In genomic region chr11:98660517-98660916, GRCm38 (mm10) we compare ENCODE assay signal across 8 mouse cellular contexts. TPM values are rescaled to one million over a fixed set of nuclear protein-coding genes. Genes with fewer than 3 reads are reported as not detected.
DNase-seq lines count a peak whose midpoint lies in the region; ATAC-seq and TF ChIP-seq lines count a peak whose summit lies in the region.

No protein-coding gene starts in this region.

- H3K4me1 ChIP-seq in embryonic facial prominence, embryonic 14.5 days (ENCODE audit: control insufficient read depth, insufficient read depth, low read length): no peaks in the 10 kb centered on the region

- peak; percentile 62; the same call in 1 of the 2 replicates for ATAC-seq in embryonic facial prominence, embryonic 14.5 days (ENCODE audit: low read depth)
- peak; percentile 99 for ATAC-seq in monocyte, adult 5-6 weeks (replicated peaks; ENCODE audit: insufficient number of reproducible peaks, low FRiP score, low TSS enrichment, poor library complexity, severe bottlenecking)

- no peak for DNase-seq in gastrocnemius, adult 2 months
- DNase-seq in gastrocnemius, postnatal 36 days: no peak
- DNase-seq in Muller cell, postnatal 12 days (ENCODE audit: inconsistent ontology term): peak; percentile 39
- peak; percentile 74 for DNase-seq in embryonic facial prominence, embryonic 14.5 days (ENCODE audit: low spot score)
- DNase-seq in induced T-regulatory cell, adult 2 months (ENCODE audit: low read depth): peak; percentile 85
- peak; percentile 44 to 77 for DNase-seq in left cerebral cortex, postnatal 25 days (ENCODE audit: low spot score in 2 of 2)
- peak; percentile 16 for DNase-seq in yolk sac, embryonic 10.5 days (ENCODE audit: low spot score)

- intact Hi-C loops in gastrocnemius, adult 2 months (cut with DNase I): no loop called here
- intact Hi-C loops in gastrocnemius, postnatal 36 days (cut with DNase I): loop anchor here (10.0 kb wide), 1 partner anchor 464 kb away; no protein-coding TSS in a partner anchor
- intact Hi-C loops in left cerebral cortex, postnatal 25 days (cut with DNase I): no loop called here

- H3K27me3 ChIP-seq in embryonic facial prominence, embryonic 14.5 days (replicated peaks; ENCODE audit: control insufficient read depth, insufficient read depth, low read length): no peaks in the 10 kb centered on the region

- H3K27ac ChIP-seq in gastrocnemius, adult 2 months: no peak overlapping the region
- no peak overlapping the region for H3K27ac ChIP-seq in embryonic facial prominence, embryonic 14.5 days (replicated peaks; ENCODE audit: low read depth, low read length)

- no peaks in the 10 kb centered on the region for H3K36me3 ChIP-seq in embryonic facial prominence, embryonic 14.5 days (ENCODE audit: control insufficient read depth, insufficient read depth, low read length)

- peak; percentile 80 for TF ChIP-seq CTCF in gastrocnemius, adult 2 months (IDR thresholded peaks at IDR 0.05)

- no peak overlapping the region; the same call in 1 of the 2 replicates for H3K4me2 ChIP-seq in embryonic facial prominence, embryonic 14.5 days (ENCODE audit: low read depth, low read length)

- H3K9me3 ChIP-seq in embryonic facial prominence, embryonic 14.5 days (ENCODE audit: control insufficient read depth, low read length): no peaks in the 10 kb centered on the region

- H3K4me3 ChIP-seq in gastrocnemius, adult 2 months: no peak overlapping the region
- H3K4me3 ChIP-seq in embryonic facial prominence, embryonic 14.5 days (ENCODE audit: low read depth, low read length): no peak overlapping the region

- WGBS in embryonic facial prominence, embryonic 14.5 days: 11% methylated on average over 6 of the region's 6 CpGs

- no peak overlapping the region for H3K9ac ChIP-seq in embryonic facial prominence, embryonic 14.5 days (ENCODE audit: low read depth, low read length)

RNA-seq across cellular contexts. Expression of gene Gsdma, which starts 3.6 kb away (rescaled TPM):
- total RNA-seq in gastrocnemius, adult 2 months (2021): under 1 TPM; 0.33 to 0.69 TPM
- under 1 TPM; 0.31 to 0.76 TPM for total RNA-seq in gastrocnemius, postnatal 36 days (2021)
- polyA plus RNA-seq in embryonic facial prominence, embryonic 14.5 days (2014; fragmentation: Nextera tagmentation; extraction: Ambion mirVana): 0.64 and 2.0 TPM in 2 replicates
- not detected for total RNA-seq in left cerebral cortex, postnatal 25 days (2021)
- not detected in 3 replicates for total RNA-seq in monocyte, adult 5-6 weeks (2017)

RNA-seq across cellular contexts. Expression of gene Gsdma2, which starts 14.0 kb away (rescaled TPM):
- 1 to 10 TPM; 1.1 to 1.7 TPM for total RNA-seq in gastrocnemius, adult 2 months (2021)
- total RNA-seq in gastrocnemius, postnatal 36 days (2021): 1 to 10 TPM in 1 of 2 experiments, not detected in 1; 1.7 TPM
- polyA plus RNA-seq in embryonic facial prominence, embryonic 14.5 days (2014; fragmentation: Nextera tagmentation; extraction: Ambion mirVana): not detected in 2 replicates
- not detected for total RNA-seq in left cerebral cortex, postnatal 25 days (2021)
- total RNA-seq in monocyte, adult 5-6 weeks (2017): not detected in 3 replicates

RNA-seq across cellular contexts. Expression of gene Psmd3, which starts 21.8 kb away (rescaled TPM):
- 100 to 1,000 TPM; 101 to 106 TPM for total RNA-seq in gastrocnemius, adult 2 months (2021)
- total RNA-seq in gastrocnemius, postnatal 36 days (2021): 10 to 100 TPM; 88.1 to 91.9 TPM
- polyA plus RNA-seq in embryonic facial prominence, embryonic 14.5 days (2014; fragmentation: Nextera tagmentation; extraction: Ambion mirVana): 136 and 146 TPM in 2 replicates
- total RNA-seq in left cerebral cortex, postnatal 25 days (2021): 100 to 1,000 TPM; 129 to 132 TPM
- total RNA-seq in monocyte, adult 5-6 weeks (2017): 37.4 to 50.9 TPM (median 37.8 TPM) in 3 replicates

RNA-seq across cellular contexts. Expression of gene Gsdma3, which starts 34.4 kb away (rescaled TPM):
- total RNA-seq in gastrocnemius, adult 2 months (2021): 10 to 100 TPM; 17.7 to 28.8 TPM
- 10 to 100 TPM in 1 of 2 experiments, 1 to 10 TPM in 1; 1.8 to 22.5 TPM for total RNA-seq in gastrocnemius, postnatal 36 days (2021)
- polyA plus RNA-seq in embryonic facial prominence, embryonic 14.5 days (2014; fragmentation: Nextera tagmentation; extraction: Ambion mirVana): not detected in 2 replicates
- not detected for total RNA-seq in left cerebral cortex, postnatal 25 days (2021)
- not detected in 3 replicates for total RNA-seq in monocyte, adult 5-6 weeks (2017)

RNA-seq across cellular contexts. Expression of gene Gm12355, which starts 35.1 kb away (rescaled TPM):
- total RNA-seq in gastrocnemius, adult 2 months (2021): 1 to 10 TPM; 4.6 to 5.6 TPM
- total RNA-seq in gastrocnemius, postnatal 36 days (2021): 1 to 10 TPM; 3.0 to 4.2 TPM
- polyA plus RNA-seq in embryonic facial prominence, embryonic 14.5 days (2014; fragmentation: Nextera tagmentation; extraction: Ambion mirVana): 0.54 and 0.75 TPM in 2 replicates
- 10 to 100 TPM; 11.6 to 14.0 TPM for total RNA-seq in left cerebral cortex, postnatal 25 days (2021)
- 0.43 to 1.6 TPM in 2 of 3 replicates, not detected in the other for total RNA-seq in monocyte, adult 5-6 weeks (2017)

Comparison
In these comparisons a context has a peak if more than half of its experiments do, and no peak if none do; other contexts are left out.
1. DNase-seq: peak in Muller cell, postnatal 12 days (single experiment), embryonic facial prominence, embryonic 14.5 days (single experiment), induced T-regulatory cell, adult 2 months (single experiment), left cerebral cortex, postnatal 25 days (2 of 2) and yolk sac, embryonic 10.5 days (single experiment); none in gastrocnemius, adult 2 months (single experiment) and gastrocnemius, postnatal 36 days (0 of 2).